Mouse (Mus musculus): Measurements from ENCODE around the gene Tnfrsf21. TPM values are rescaled to one million over a fixed set of nuclear protein-coding genes. Genes with fewer than 3 reads are reported as not detected.

The Tnfrsf21 gene
- polyA plus RNA-seq, 1 experiment from 2014 or later, result 27.9 TPM

GRCm38 (mm10) chr17:43081225-43081624 is 64.9 kb downstream of the Tnfrsf21 start:
- Histone ChIP-seq H3K4me3 (no peak overlapping the region), H3K27me3 (no peaks in the 10 kb centered on the region), H3K9me3 (no peaks in the 10 kb centered on the region), H3K9ac (no peak overlapping the region), H3K4me1 (peaks cover 4% of the 10 kb centered on the region; the same call in 1 of the 2 replicates), H3K27ac (no peak overlapping the region), H3K4me2 (replicated peaks) (no peak overlapping the region), H3K36me3 (peaks cover 9% of the 10 kb centered on the region)
- ATAC-seq (ENCODE audit: insufficient number of reproducible peaks, insufficient read depth, low FRiP score, low TSS enrichment), result no peak
- WGBS, result 83% methylated on average over 5 of the region's 5 CpGs

GRCm38 (mm10) chr17:43089496-43089895 is 73.1 kb downstream of the Tnfrsf21 start:
- ATAC-seq (ENCODE audit: insufficient number of reproducible peaks, insufficient read depth, low FRiP score, low TSS enrichment), result no peak
- H3K9me3 ChIP-seq, result no peaks in the 10 kb centered on the region
- no peak overlapping the region for H3K4me3 ChIP-seq
- H3K4me1 ChIP-seq, result no peaks in the 10 kb centered on the region
- WGBS, result 83% methylated on average over 6 of the region's 6 CpGs
- no peak overlapping the region for H3K9ac ChIP-seq
- peaks cover 19% of the 10 kb centered on the region for H3K36me3 ChIP-seq
- no peak overlapping the region for H3K4me2 ChIP-seq (replicated peaks)
- no peaks in the 10 kb centered on the region for H3K27me3 ChIP-seq
- H3K27ac ChIP-seq, result no peak overlapping the region

- Histone ChIP-seq H3K27ac (no peak overlapping the region), H3K4me1 (no peaks in the 10 kb centered on the region), H3K36me3 (peaks cover 10% of the 10 kb centered on the region; the same call in 1 of the 2 replicates), H3K27me3 (no peaks in the 10 kb centered on the region), H3K4me3 (no peak overlapping the region), H3K4me2 (replicated peaks) (no peak overlapping the region), H3K9me3 (no peaks in the 10 kb centered on the region), H3K9ac (no peak overlapping the region)
- no peak for ATAC-seq (ENCODE audit: insufficient number of reproducible peaks, insufficient read depth, low FRiP score, low TSS enrichment)
- WGBS, result 80% methylated on average over 3 of the region's 3 CpGs
Observed at GRCm38 (mm10) chr17:43090948-43091724, 74.8 kb downstream of the Tnfrsf21 start.

- no peak overlapping the region for H3K4me3 ChIP-seq
- no peaks in the 10 kb centered on the region for H3K27me3 ChIP-seq
- H3K36me3 ChIP-seq, result 0 out of 2 replicates have a peak, but pooled peaks cover 4% of the 10 kb centered on the region
- 44% methylated on average over 8 of the region's 8 CpGs for WGBS
- no peaks in the 10 kb centered on the region for H3K4me1 ChIP-seq
- H3K9me3 ChIP-seq, result no peaks in the 10 kb centered on the region
- no peak overlapping the region for H3K9ac ChIP-seq
- no peak overlapping the region for H3K27ac ChIP-seq
- H3K4me2 ChIP-seq (replicated peaks), result no peak overlapping the region
- ATAC-seq (ENCODE audit: insufficient number of reproducible peaks, insufficient read depth, low FRiP score, low TSS enrichment), result no peak
Observed at GRCm38 (mm10) chr17:43092280-43092995, 76.1 kb downstream of the Tnfrsf21 start.

GRCm38 (mm10) chr17:43094285-43094684 is 77.9 kb downstream of the Tnfrsf21 start:
- no peaks in the 10 kb centered on the region for H3K36me3 ChIP-seq
- no peaks in the 10 kb centered on the region for H3K4me1 ChIP-seq
- no peak overlapping the region for H3K4me2 ChIP-seq (replicated peaks)
- no peak overlapping the region for H3K27ac ChIP-seq
- no peaks in the 10 kb centered on the region for H3K9me3 ChIP-seq
- no peak overlapping the region for H3K4me3 ChIP-seq
- WGBS, result 34% methylated on average over 2 of the region's 2 CpGs
- H3K9ac ChIP-seq, result no peak overlapping the region
- ATAC-seq (ENCODE audit: insufficient number of reproducible peaks, insufficient read depth, low FRiP score, low TSS enrichment), result no peak
- H3K27me3 ChIP-seq, result no peaks in the 10 kb centered on the region

GRCm38 (mm10) chr17:43097101-43097688 is 80.8 kb downstream of the Tnfrsf21 start:
- 74% methylated on average over 4 of the region's 4 CpGs for WGBS
- no peak overlapping the region for H3K27ac ChIP-seq
- ATAC-seq (ENCODE audit: insufficient number of reproducible peaks, insufficient read depth, low FRiP score, low TSS enrichment), result no peak
- H3K9ac ChIP-seq, result no peak overlapping the region
- no peaks in the 10 kb centered on the region for H3K9me3 ChIP-seq
- no peaks in the 10 kb centered on the region for H3K27me3 ChIP-seq
- no peaks in the 10 kb centered on the region for H3K36me3 ChIP-seq
- H3K4me1 ChIP-seq, result no peaks in the 10 kb centered on the region
- H3K4me3 ChIP-seq, result no peak overlapping the region
- no peak overlapping the region for H3K4me2 ChIP-seq (replicated peaks)

GRCm38 (mm10) chr17:43106108-43106507 is 89.8 kb downstream of the Tnfrsf21 start:
- Histone ChIP-seq H3K9me3 (no peaks in the 10 kb centered on the region), H3K27ac (no peak overlapping the region), H3K27me3 (no peaks in the 10 kb centered on the region), H3K4me1 (no peaks in the 10 kb centered on the region), H3K4me2 (replicated peaks) (no peak overlapping the region), H3K4me3 (no peak overlapping the region), H3K36me3 (no peaks in the 10 kb centered on the region), H3K9ac (no peak overlapping the region)
- 76% methylated on average over 3 of the region's 3 CpGs for WGBS
- ATAC-seq (ENCODE audit: insufficient number of reproducible peaks, insufficient read depth, low FRiP score, low TSS enrichment), result no peak

GRCm38 (mm10) chr17:43107338-43107737 is 91.0 kb downstream of the Tnfrsf21 start:
- H3K4me1 ChIP-seq, result no peaks in the 10 kb centered on the region
- no peaks in the 10 kb centered on the region for H3K27me3 ChIP-seq
- no peaks in the 10 kb centered on the region for H3K9me3 ChIP-seq
- H3K27ac ChIP-seq, result no peak overlapping the region
- H3K9ac ChIP-seq, result no peak overlapping the region
- no peak overlapping the region for H3K4me2 ChIP-seq (replicated peaks)
- no peak overlapping the region for H3K4me3 ChIP-seq
- H3K36me3 ChIP-seq, result no peaks in the 10 kb centered on the region
- ATAC-seq (ENCODE audit: insufficient number of reproducible peaks, insufficient read depth, low FRiP score, low TSS enrichment), result no peak
- 85% methylated on average over 5 of the region's 5 CpGs for WGBS

GRCm38 (mm10) chr17:43109501-43109900 is 93.1 kb downstream of the Tnfrsf21 start:
- Histone ChIP-seq H3K27ac (no peak overlapping the region), H3K4me1 (no peaks in the 10 kb centered on the region), H3K36me3 (no peaks in the 10 kb centered on the region), H3K4me2 (replicated peaks) (no peak overlapping the region), H3K9ac (no peak overlapping the region), H3K4me3 (no peak overlapping the region), H3K9me3 (no peaks in the 10 kb centered on the region), H3K27me3 (no peaks in the 10 kb centered on the region)
- no peak for ATAC-seq (ENCODE audit: insufficient number of reproducible peaks, insufficient read depth, low FRiP score, low TSS enrichment)
- 77% methylated on average over 4 of the region's 4 CpGs for WGBS

GRCm38 (mm10) chr17:43110168-43110885 is 94.0 kb downstream of the Tnfrsf21 start:
- Histone ChIP-seq H3K36me3 (no peaks in the 10 kb centered on the region), H3K9ac (no peak overlapping the region), H3K27me3 (no peaks in the 10 kb centered on the region), H3K4me1 (no peaks in the 10 kb centered on the region), H3K27ac (no peak overlapping the region), H3K4me2 (replicated peaks) (no peak overlapping the region), H3K9me3 (no peaks in the 10 kb centered on the region), H3K4me3 (no peak overlapping the region)
- ATAC-seq (ENCODE audit: insufficient number of reproducible peaks, insufficient read depth, low FRiP score, low TSS enrichment), result no peak
- 78% methylated on average over 9 of the region's 9 CpGs for WGBS

GRCm38 (mm10) chr17:43113391-43113984 is 97.1 kb downstream of the Tnfrsf21 start:
- Histone ChIP-seq H3K27ac (no peak overlapping the region), H3K9ac (no peak overlapping the region), H3K9me3 (no peaks in the 10 kb centered on the region), H3K27me3 (no peaks in the 10 kb centered on the region), H3K4me1 (no peaks in the 10 kb centered on the region), H3K4me2 (replicated peaks) (no peak overlapping the region), H3K36me3 (no peaks in the 10 kb centered on the region), H3K4me3 (no peak overlapping the region)
- no peak for ATAC-seq (ENCODE audit: insufficient number of reproducible peaks, insufficient read depth, low FRiP score, low TSS enrichment)
- 80% methylated on average over 9 of the region's 9 CpGs for WGBS
